In genomic region chr7:137244839-137245238, GRCm38 (mm10) we compare ENCODE assay signal across 17 mouse cellular contexts.
DNase-seq lines count a peak whose midpoint lies in the region; ATAC-seq and TF ChIP-seq lines count a peak whose summit lies in the region.
"Had no signal": no experiment of that assay in that cellular context is flagged by ENCODE, and none has a peak within 500 bp of the region (broad histone marks: within the 10 kb centered on the region; RNA-seq: fewer than 3 reads in every experiment).

No protein-coding gene starts in this region.

- 68% methylated on average over 7 of the region's 7 CpGs for WGBS in hindbrain, embryonic 11.5 days
- WGBS in hindbrain, postnatal 0 days, result 62% methylated on average over 7 of the region's 7 CpGs
- 39% methylated on average over 7 of the region's 7 CpGs for WGBS in neural tube, embryonic 15.5 days

- no peak overlapping the region for H3K9ac ChIP-seq in hindbrain, embryonic 11.5 days (ENCODE audit: low read depth, low read length)
- H3K9ac ChIP-seq in hindbrain, postnatal 0 days (replicated peaks; ENCODE audit: low read length), result no peak overlapping the region
- H3K9ac ChIP-seq in neural tube, embryonic 15.5 days (replicated peaks), result no peak overlapping the region; the same call in 1 of the 2 replicates

- peaks cover 15% of the 10 kb centered on the region for H3K4me1 ChIP-seq in hindbrain, embryonic 11.5 days (replicated peaks; ENCODE audit: control insufficient read depth, insufficient read depth, low read length)
- H3K4me1 ChIP-seq in hindbrain, postnatal 0 days (ENCODE audit: insufficient read depth, low read length), result peaks cover 7% of the 10 kb centered on the region; the same call in 1 of the 2 replicates
- peaks cover 95% of the 10 kb centered on the region for H3K4me1 ChIP-seq in neural tube, embryonic 15.5 days

- no peak overlapping the region for H3K4me3 ChIP-seq in hindbrain, embryonic 11.5 days (ENCODE audit: low read depth, low read length)
- H3K4me3 ChIP-seq in hindbrain, postnatal 0 days (ENCODE audit: low read length), result no peak overlapping the region
- no peak overlapping the region for H3K4me3 ChIP-seq in neural tube, embryonic 15.5 days (replicated peaks)
- H3K4me3 ChIP-seq: gastrocnemius, adult 2 months; heart, adult 2 months; myocyte had no signal

- no peak for TF ChIP-seq CTCF in hindbrain, postnatal 0 days (IDR thresholded peaks at IDR 0.05; ENCODE audit: low read depth)

- peak; percentile 6 to 8 for DNase-seq in layer of hippocampus, adult 8-10 months (ENCODE audit: low spot score in 2 of 2)
- DNase-seq in layer of hippocampus, postnatal 10 days (ENCODE audit: low spot score in 2 of 2), result no peak
- DNase-seq in hindbrain, embryonic 11.5 days (ENCODE audit: low spot score), result no peak
- DNase-seq in hindbrain, postnatal 0 days (ENCODE audit: low spot score), result no peak
- DNase-seq in T-cell, adult 2 months (ENCODE audit: low spot score), result no peak
- no peak for DNase-seq in thymus, adult 18-20 months
- DNase-seq: cerebellum, adult 18-20 months; gastrocnemius, adult 2 months; heart, adult 2 months; heart, postnatal 10 days; kidney, adult 11 months; kidney, postnatal 25 days; liver; lung, adult 2 months had no signal

- peak overlapping the region; percentile 79 for H3K27ac ChIP-seq in hindbrain, embryonic 11.5 days (ENCODE audit: low read depth, low read length)
- H3K27ac ChIP-seq in hindbrain, postnatal 0 days, result peak overlapping the region; percentile 28
- H3K27ac ChIP-seq in neural tube, embryonic 15.5 days (replicated peaks), result peak overlapping the region; percentile 78
- H3K27ac ChIP-seq: gastrocnemius, adult 2 months; heart, adult 2 months had no signal

- no peak for ATAC-seq in hindbrain, embryonic 11.5 days (ENCODE audit: low FRiP score)
- no peak for ATAC-seq in hindbrain, postnatal 0 days
- ATAC-seq in neural tube, embryonic 15.5 days (ENCODE audit: low FRiP score), result no peak
- ATAC-seq: CD4-positive, CD25-positive, alpha-beta regulatory T cell, adult 4 months had no signal

- H3K27me3 ChIP-seq in hindbrain, embryonic 11.5 days (ENCODE audit: control insufficient read depth, insufficient read depth, low read length), result no peaks in the 10 kb centered on the region
- H3K27me3 ChIP-seq in hindbrain, postnatal 0 days (ENCODE audit: insufficient read depth, low read length), result no peaks in the 10 kb centered on the region
- no peaks in the 10 kb centered on the region for H3K27me3 ChIP-seq in neural tube, embryonic 15.5 days (replicated peaks)

- no peak overlapping the region for H3K4me2 ChIP-seq in hindbrain, embryonic 11.5 days (replicated peaks; ENCODE audit: low read depth, low read length)
- H3K4me2 ChIP-seq in hindbrain, postnatal 0 days (ENCODE audit: low read depth, low read length), result no peak overlapping the region
- no peak overlapping the region for H3K4me2 ChIP-seq in neural tube, embryonic 15.5 days

- no peaks in the 10 kb centered on the region for H3K36me3 ChIP-seq in hindbrain, embryonic 11.5 days (ENCODE audit: control insufficient read depth, insufficient read depth, low read length)
- no peaks in the 10 kb centered on the region for H3K36me3 ChIP-seq in hindbrain, postnatal 0 days (ENCODE audit: insufficient read depth, low read length)
- H3K36me3 ChIP-seq in neural tube, embryonic 15.5 days, result no peaks in the 10 kb centered on the region

- no peaks in the 10 kb centered on the region for H3K9me3 ChIP-seq in hindbrain, embryonic 11.5 days (ENCODE audit: control insufficient read depth, low read length)
- H3K9me3 ChIP-seq in hindbrain, postnatal 0 days (ENCODE audit: low read length), result no peaks in the 10 kb centered on the region
- no peaks in the 10 kb centered on the region for H3K9me3 ChIP-seq in neural tube, embryonic 15.5 days (replicated peaks)

Comparison
In these comparisons a context has a peak if more than half of its experiments do, and no peak if none do; other contexts are left out.
1. DNase-seq: peak in layer of hippocampus, adult 8-10 months (2 of 2); none in layer of hippocampus, postnatal 10 days (0 of 2), hindbrain, embryonic 11.5 days (single experiment), hindbrain, postnatal 0 days (single experiment), T-cell, adult 2 months (single experiment) and thymus, adult 18-20 months (0 of 2).
2. H3K27ac ChIP-seq: peak in every context shown above with its lines; median percentile 79 in hindbrain, embryonic 11.5 days; 78 in neural tube, embryonic 15.5 days; 28 in hindbrain, postnatal 0 days.